Mouse (Mus musculus): ENCODE results near the gene Slc11a1. TPM values are rescaled to one million over a fixed set of nuclear protein-coding genes. Genes with fewer than 3 reads are reported as not detected.

The Slc11a1 gene
- polyA plus RNA-seq, 1 experiment = 48.7 TPM

- TF ChIP-seq CTCF (IDR thresholded peaks at IDR 0.05; ENCODE audit: borderline replicate concordance, control insufficient read depth, extremely low read depth, insufficient read depth, low read length, poor library complexity) = no peak
- no peak for TF ChIP-seq POLR2A (IDR thresholded peaks at IDR 0.05; ENCODE audit: control insufficient read depth, extremely low read depth, insufficient read depth, low read length, poor library complexity)
Measured at GRCm38 (mm10) chr1:74375561-74375960, 566 bp downstream of the Slc11a1 start.

GRCm38 (mm10) chr1:74376396-74376795 is 1.4 kb downstream of the Slc11a1 start:
- H3K27me3 ChIP-seq (ENCODE audit: control insufficient read depth, insufficient read depth, low read length) = no peaks in the 10 kb centered on the region
- H3K36me3 ChIP-seq (ENCODE audit: control insufficient read depth, insufficient read depth, low read length) = no peaks in the 10 kb centered on the region
- H3K4me3 ChIP-seq (ENCODE audit: control insufficient read depth, insufficient read depth, low read length) = no peak overlapping the region
- TF ChIP-seq POLR2A (IDR thresholded peaks at IDR 0.05; ENCODE audit: control insufficient read depth, extremely low read depth, insufficient read depth, low read length, poor library complexity) = no peak
- no peak for TF ChIP-seq CTCF (IDR thresholded peaks at IDR 0.05; ENCODE audit: borderline replicate concordance, control insufficient read depth, extremely low read depth, insufficient read depth, low read length, poor library complexity)
- H3K27ac ChIP-seq (ENCODE audit: control insufficient read depth, insufficient read depth, low read length) = no peak overlapping the region
- no peak for DNase-seq
- WGBS = 67% methylated on average over 4 of the region's 4 CpGs
- 0 out of 2 replicates have a peak, but pooled peaks cover 3% of the 10 kb centered on the region for H3K4me1 ChIP-seq (replicated peaks; ENCODE audit: control insufficient read depth, insufficient read depth, low read length)

More at GRCm38 (mm10) chr1:74375561-74375960, 566 bp downstream of the Slc11a1 start:
- Histone ChIP-seq H3K36me3 (ENCODE audit: control insufficient read depth, insufficient read depth, low read length) (no peaks in the 10 kb centered on the region), H3K27me3 (ENCODE audit: control insufficient read depth, insufficient read depth, low read length) (no peaks in the 10 kb centered on the region), H3K4me1 (replicated peaks; ENCODE audit: control insufficient read depth, insufficient read depth, low read length) (0 out of 2 replicates have a peak, but pooled peaks cover 3% of the 10 kb centered on the region), H3K27ac (ENCODE audit: control insufficient read depth, insufficient read depth, low read length) (no peak overlapping the region), H3K4me3 (ENCODE audit: control insufficient read depth, insufficient read depth, low read length) (no peak overlapping the region)
- WGBS = 89% methylated on average over 10 of the region's 10 CpGs
- no peak for DNase-seq

GRCm38 (mm10) chr1:74379058-74379504 is 4.1 kb downstream of the Slc11a1 start:
- no peaks in the 10 kb centered on the region for H3K36me3 ChIP-seq (ENCODE audit: control insufficient read depth, insufficient read depth, low read length)
- no peaks in the 10 kb centered on the region for H3K27me3 ChIP-seq (ENCODE audit: control insufficient read depth, insufficient read depth, low read length)
- TF ChIP-seq POLR2A (IDR thresholded peaks at IDR 0.05; ENCODE audit: control insufficient read depth, extremely low read depth, insufficient read depth, low read length, poor library complexity) (no peak), CTCF (IDR thresholded peaks at IDR 0.05; ENCODE audit: borderline replicate concordance, control insufficient read depth, extremely low read depth, insufficient read depth, low read length, poor library complexity) (no peak)
- no peak overlapping the region for H3K27ac ChIP-seq (ENCODE audit: control insufficient read depth, insufficient read depth, low read length)
- WGBS = 75% methylated on average over 7 of the region's 7 CpGs
- H3K4me3 ChIP-seq (ENCODE audit: control insufficient read depth, insufficient read depth, low read length) = no peak overlapping the region
- peaks cover 3% of the 10 kb centered on the region; the same call in 1 of the 2 replicates for H3K4me1 ChIP-seq (replicated peaks; ENCODE audit: control insufficient read depth, insufficient read depth, low read length)
- DNase-seq = no peak

GRCm38 (mm10) chr1:74380484-74380883 is 5.5 kb downstream of the Slc11a1 start:
- Histone ChIP-seq H3K27ac (ENCODE audit: control insufficient read depth, insufficient read depth, low read length) (no peak overlapping the region), H3K4me3 (ENCODE audit: control insufficient read depth, insufficient read depth, low read length) (no peak overlapping the region), H3K27me3 (ENCODE audit: control insufficient read depth, insufficient read depth, low read length) (no peaks in the 10 kb centered on the region), H3K36me3 (ENCODE audit: control insufficient read depth, insufficient read depth, low read length) (no peaks in the 10 kb centered on the region), H3K4me1 (replicated peaks; ENCODE audit: control insufficient read depth, insufficient read depth, low read length) (peaks cover 3% of the 10 kb centered on the region; the same call in 1 of the 2 replicates)
- WGBS = 96% methylated on average over 5 of the region's 5 CpGs
- no peak for DNase-seq
- TF ChIP-seq CTCF (IDR thresholded peaks at IDR 0.05; ENCODE audit: borderline replicate concordance, control insufficient read depth, extremely low read depth, insufficient read depth, low read length, poor library complexity) (no peak), POLR2A (IDR thresholded peaks at IDR 0.05; ENCODE audit: control insufficient read depth, extremely low read depth, insufficient read depth, low read length, poor library complexity) (no peak)

GRCm38 (mm10) chr1:74381588-74382021 is 6.6 kb downstream of the Slc11a1 start:
- no peak overlapping the region for H3K27ac ChIP-seq (ENCODE audit: control insufficient read depth, insufficient read depth, low read length)

GRCm38 (mm10) chr1:74383385-74383784 is 8.4 kb downstream of the Slc11a1 start:
- no peak overlapping the region for H3K27ac ChIP-seq (ENCODE audit: control insufficient read depth, insufficient read depth, low read length)
- no peaks in the 10 kb centered on the region for H3K36me3 ChIP-seq (ENCODE audit: control insufficient read depth, insufficient read depth, low read length)
- 95% methylated on average over 13 of the region's 13 CpGs for WGBS
- H3K4me1 ChIP-seq (replicated peaks; ENCODE audit: control insufficient read depth, insufficient read depth, low read length) = peaks cover 14% of the 10 kb centered on the region
- no peak for DNase-seq
- no peak overlapping the region for H3K4me3 ChIP-seq (ENCODE audit: control insufficient read depth, insufficient read depth, low read length)
- H3K27me3 ChIP-seq (ENCODE audit: control insufficient read depth, insufficient read depth, low read length) = no peaks in the 10 kb centered on the region
- TF ChIP-seq POLR2A (IDR thresholded peaks at IDR 0.05; ENCODE audit: control insufficient read depth, extremely low read depth, insufficient read depth, low read length, poor library complexity) (no peak), CTCF (IDR thresholded peaks at IDR 0.05; ENCODE audit: borderline replicate concordance, control insufficient read depth, extremely low read depth, insufficient read depth, low read length, poor library complexity) (no peak)

More at GRCm38 (mm10) chr1:74381588-74382021, 6.6 kb downstream of the Slc11a1 start:
- no peak for DNase-seq
- no peak for TF ChIP-seq CTCF (IDR thresholded peaks at IDR 0.05; ENCODE audit: borderline replicate concordance, control insufficient read depth, extremely low read depth, insufficient read depth, low read length, poor library complexity)
- no peak for TF ChIP-seq POLR2A (IDR thresholded peaks at IDR 0.05; ENCODE audit: control insufficient read depth, extremely low read depth, insufficient read depth, low read length, poor library complexity)
- Histone ChIP-seq H3K4me3 (ENCODE audit: control insufficient read depth, insufficient read depth, low read length) (no peak overlapping the region), H3K4me1 (replicated peaks; ENCODE audit: control insufficient read depth, insufficient read depth, low read length) (peaks cover 8% of the 10 kb centered on the region), H3K36me3 (ENCODE audit: control insufficient read depth, insufficient read depth, low read length) (no peaks in the 10 kb centered on the region), H3K27me3 (ENCODE audit: control insufficient read depth, insufficient read depth, low read length) (no peaks in the 10 kb centered on the region)
- WGBS = 80% methylated on average over 10 of the region's 10 CpGs

- 93% methylated on average over 8 of the region's 8 CpGs for WGBS
- no peak for DNase-seq
- no peaks in the 10 kb centered on the region for H3K27me3 ChIP-seq (ENCODE audit: control insufficient read depth, insufficient read depth, low read length)
- peaks cover 18% of the 10 kb centered on the region for H3K4me1 ChIP-seq (replicated peaks; ENCODE audit: control insufficient read depth, insufficient read depth, low read length)
- TF ChIP-seq POLR2A (IDR thresholded peaks at IDR 0.05; ENCODE audit: control insufficient read depth, extremely low read depth, insufficient read depth, low read length, poor library complexity) = no peak
- H3K27ac ChIP-seq (ENCODE audit: control insufficient read depth, insufficient read depth, low read length) = no peak overlapping the region
- no peaks in the 10 kb centered on the region for H3K36me3 ChIP-seq (ENCODE audit: control insufficient read depth, insufficient read depth, low read length)
- H3K4me3 ChIP-seq (ENCODE audit: control insufficient read depth, insufficient read depth, low read length) = no peak overlapping the region
Measured at GRCm38 (mm10) chr1:74384525-74384924, 9.5 kb downstream of the Slc11a1 start.
